Mouse (Mus musculus) urinary bladder, postnatal 10 days (tissue): Measurements from ENCODE around the gene Garnl3.

ENCODE experiments used
- DNase-seq: peaks from one replicate; pipeline ENCODE4 v3.0.0; 2022; ENCODE audit warnings: low spot score

The Garnl3 gene

DNA sequence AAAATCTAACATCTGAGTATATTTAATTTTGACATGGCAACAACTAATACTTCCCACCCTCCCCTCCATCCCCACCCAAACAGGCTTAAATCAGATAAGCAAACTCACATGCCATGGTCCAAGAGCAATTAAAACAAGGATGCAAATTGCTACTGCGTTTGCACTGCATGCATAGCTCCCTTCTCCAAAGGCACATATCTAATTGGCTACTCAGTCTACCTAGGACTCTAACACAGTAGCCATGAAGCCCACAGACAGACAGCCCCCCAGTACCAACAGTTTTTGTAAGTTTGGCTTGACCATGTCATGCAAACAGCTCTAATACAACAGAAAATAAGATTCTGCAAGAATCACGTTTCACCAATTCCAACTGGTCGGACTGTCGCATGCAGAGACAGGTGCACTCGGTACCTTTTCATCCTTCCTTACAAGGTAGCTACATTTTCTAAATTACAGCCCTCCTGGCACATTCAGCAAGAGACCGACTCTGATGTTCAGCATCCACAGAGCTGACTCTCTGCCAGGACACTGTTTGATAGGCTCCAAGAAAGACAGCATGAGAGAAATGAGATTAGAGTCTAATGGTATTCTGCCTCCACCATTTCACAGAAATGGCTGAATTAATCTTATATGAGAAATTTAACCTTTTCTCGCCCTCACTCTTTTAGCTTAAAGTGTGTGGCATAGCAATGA is 44.6 kb downstream of the Garnl3 start:
- DNase-seq, result no peak

DNA sequence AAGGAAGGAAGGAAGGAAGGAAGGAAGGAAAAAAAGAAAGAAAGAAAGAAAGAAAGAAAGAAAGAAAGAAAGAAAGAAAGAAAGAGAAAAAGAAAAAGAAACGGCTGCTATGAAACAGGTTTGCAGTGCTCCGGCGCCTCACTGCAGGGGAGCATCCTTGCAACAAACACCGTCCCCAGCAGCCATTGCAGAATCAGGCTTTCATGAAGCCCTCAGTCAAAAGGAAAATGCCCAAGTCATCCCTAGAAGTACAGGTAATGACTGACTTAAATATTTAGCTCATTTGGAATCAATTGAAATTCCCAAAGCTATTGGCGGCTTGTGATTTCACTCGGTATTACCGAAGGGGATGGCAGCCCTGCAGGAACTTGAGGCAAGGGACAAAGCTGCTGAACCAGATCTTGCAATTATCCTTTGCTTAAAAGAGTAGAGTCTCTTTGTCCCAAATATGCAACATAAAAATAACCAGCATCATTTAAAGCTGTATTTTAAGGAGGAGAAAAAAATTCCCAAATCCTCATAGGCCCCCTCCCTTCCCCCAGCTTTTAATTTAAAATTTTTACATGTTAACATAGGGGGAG is 45.3 kb downstream of the Garnl3 start:
- DNase-seq, result no peak

DNA sequence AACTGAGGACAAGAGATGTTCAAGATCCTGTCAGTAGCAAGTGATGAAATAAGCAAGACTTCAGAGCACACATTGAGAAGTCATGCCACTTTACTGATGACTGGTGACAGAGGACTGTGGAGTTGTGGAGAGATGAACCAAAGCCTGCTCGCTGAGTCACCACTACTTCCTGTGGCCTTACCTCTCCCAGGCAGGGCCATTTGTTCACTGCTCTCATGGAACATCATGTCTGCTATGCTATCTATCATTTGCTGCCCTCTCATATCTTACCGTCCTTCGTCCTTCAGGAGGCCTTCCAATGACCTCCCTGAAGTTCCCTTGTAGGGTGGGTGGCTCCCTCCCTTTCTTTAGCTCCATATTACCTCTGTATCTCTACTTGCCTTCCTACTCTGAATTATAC is 47.2 kb downstream of the Garnl3 start:
- DNase-seq, result no peak

DNA sequence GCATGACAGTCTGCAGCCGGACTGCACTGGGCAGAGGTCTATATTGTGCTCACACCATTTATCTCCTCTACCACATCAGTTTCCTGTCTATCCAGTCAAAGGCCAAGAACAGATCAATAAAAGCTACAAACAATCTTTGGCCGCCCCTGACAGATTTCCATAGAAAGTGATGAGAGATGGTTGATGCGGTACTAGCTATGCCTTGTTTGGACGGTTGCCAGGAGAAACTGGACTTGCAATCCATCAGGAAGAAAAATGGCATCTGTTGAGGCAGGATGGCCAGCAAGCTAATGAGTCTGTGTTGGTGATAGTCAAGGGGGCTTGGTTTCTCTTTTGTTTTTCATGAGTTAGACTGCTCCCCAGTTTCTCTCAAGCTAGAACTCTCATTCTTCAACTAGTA is 51.3 kb downstream of the Garnl3 start:
- DNase-seq, result no peak

DNA sequence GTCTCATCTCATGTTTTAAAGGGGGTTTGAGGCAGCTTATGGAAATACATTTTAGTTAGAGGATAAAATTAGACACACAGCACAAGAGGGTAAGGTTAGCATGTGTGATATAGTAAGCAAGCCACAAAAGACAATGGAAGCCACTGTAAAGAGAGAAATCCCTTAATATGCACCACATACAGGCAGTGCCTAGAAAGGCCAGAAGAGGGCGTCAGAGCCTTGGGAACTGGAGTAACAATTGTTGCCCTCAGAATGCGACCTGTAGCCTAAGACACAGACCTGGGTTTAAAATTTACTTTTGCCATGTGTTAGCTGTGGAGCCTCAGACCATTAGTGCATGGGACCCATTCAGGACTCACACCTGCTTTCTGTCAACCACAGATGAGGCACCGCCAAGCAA is 54.2 kb downstream of the Garnl3 start:
- DNase-seq, result no peak

DNA sequence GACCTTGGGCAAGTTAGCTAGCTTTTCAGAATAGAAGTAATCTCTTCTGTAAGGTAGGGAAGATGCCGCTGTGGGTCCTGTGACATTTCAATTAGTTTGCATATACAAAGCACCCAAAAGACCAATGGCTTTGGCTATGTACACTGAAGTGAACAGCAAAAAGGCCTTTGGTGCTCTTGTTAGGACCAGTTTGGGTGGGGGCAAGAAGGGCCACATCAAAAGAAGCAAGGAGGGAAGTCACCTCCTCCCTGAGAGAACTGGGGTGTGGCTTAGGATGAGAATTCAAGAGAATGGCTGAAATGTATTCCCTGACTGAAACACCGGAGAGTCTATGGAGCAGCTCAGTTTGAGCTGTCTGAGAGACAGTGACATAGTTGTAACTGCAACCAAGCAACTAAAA is 56.5 kb downstream of the Garnl3 start:
- no peak for DNase-seq

DNA sequence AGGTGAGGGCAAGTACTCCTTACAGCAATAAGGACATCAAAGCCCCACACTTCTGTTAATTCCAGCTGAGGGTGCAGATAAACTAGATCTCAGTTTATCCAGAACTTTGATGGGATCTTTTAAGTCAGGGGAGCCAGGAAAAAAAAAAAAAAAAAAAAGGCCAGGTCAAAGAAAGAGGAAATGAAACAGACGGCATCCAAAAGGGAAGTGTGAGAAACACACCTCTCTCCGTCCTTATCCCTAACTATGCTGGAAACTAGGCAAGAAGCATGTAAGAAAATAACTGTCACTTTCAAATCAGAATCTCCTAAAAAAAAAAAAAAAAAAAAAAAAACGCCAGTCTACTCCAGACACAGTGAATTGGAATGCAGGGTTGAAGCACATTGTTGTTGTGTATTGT is 57.3 kb downstream of the Garnl3 start:
- no peak for DNase-seq

DNA sequence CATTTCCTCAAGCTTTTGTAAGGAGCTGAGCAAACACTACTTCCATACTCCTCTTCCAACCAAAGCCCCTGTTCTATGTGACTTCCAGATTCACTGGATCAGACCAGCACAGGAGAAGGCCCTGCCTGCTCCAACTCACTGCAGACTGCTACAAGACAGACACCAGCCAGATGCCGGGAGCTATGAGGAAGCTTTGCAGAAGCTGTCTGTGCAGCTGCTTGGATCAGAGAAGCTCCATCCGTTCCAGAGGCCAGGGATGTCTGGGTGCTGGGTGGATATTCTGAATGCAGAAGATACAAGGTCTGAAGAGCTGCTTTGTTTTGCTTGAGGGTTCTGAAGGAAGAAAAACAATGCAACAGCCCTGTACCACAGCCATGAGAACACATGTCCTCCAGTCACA is 59.1 kb downstream of the Garnl3 start:
- DNase-seq, result no peak

DNA sequence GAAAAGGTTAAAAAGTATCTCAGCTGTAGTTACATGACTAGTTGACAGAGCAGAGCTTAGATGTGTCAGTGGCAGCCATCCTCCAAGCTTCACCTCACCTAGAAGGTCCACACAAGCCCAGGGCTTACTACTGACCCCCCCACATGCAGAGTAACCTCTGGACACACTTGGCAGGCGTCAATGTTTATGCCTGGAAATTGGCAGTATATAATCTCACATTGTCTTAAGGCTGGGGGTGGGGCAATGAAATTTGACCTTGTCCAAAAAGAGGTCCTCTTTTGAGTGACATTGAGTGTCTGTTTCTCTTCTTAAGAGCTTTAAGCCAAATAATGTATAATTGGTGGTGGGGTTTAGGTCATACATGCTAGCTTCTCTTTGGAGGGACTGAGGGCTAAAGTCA is 65.8 kb downstream of the Garnl3 start:
- no peak for DNase-seq

DNA sequence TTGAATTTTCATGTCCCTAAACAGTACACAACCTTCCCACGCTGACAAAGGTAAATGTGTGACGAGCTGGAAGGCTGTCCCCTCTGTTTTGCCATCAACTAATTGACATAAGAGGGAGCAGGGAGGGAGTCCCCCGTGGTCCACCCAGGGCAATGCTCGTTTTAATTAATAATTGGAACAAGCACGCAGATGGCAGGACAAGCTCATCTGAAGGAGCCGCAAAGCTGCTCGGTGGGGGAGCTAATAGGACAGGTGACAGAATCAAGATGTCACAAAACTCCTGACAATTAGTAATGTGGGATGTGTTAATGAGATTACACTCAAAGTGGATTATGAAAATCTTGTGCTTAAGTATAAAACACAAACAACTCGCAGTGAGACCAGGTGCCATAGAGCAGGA is 68.7 kb downstream of the Garnl3 start:
- DNase-seq, result no peak

DNA sequence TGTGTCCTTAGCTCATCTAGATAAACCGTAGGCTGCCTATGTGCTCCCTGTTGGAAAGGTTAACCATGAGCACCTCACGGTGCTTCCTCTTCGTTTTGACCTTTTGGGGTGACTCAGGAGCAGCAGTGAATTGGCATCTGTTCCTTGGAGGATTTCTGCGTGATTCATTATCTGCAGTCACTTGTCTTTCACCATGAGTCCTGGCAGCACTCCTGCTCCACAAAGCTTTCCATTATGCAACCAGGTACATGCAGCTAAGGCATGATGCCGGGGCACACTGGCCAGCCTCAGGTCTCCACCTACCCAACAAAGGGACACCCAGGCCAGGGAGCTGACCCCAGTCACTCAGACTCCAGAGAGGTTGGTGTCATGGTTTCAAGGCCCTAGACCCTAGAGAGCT is 72.5 kb downstream of the Garnl3 start:
- DNase-seq, result no peak

DNA sequence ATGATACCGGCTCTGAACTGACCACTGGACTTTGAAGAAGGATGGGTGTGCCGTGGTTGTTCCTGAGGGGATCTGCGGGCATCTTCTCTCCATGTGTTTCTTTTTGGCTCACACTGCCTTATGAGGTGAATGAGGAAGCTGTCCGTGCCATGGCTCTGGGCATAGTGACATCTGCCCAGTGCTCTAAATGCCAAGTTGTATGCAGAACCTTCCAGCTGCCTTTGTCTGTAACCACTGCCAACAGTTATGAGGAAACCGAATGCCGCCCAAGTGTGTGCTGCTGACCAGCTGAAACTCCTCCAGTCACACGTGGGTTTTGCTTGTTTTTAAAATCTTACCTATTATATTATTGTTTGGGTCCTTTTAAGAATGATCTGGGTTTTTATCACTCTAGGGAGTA is 73.9 kb downstream of the Garnl3 start:
- DNase-seq, result no peak

DNA sequence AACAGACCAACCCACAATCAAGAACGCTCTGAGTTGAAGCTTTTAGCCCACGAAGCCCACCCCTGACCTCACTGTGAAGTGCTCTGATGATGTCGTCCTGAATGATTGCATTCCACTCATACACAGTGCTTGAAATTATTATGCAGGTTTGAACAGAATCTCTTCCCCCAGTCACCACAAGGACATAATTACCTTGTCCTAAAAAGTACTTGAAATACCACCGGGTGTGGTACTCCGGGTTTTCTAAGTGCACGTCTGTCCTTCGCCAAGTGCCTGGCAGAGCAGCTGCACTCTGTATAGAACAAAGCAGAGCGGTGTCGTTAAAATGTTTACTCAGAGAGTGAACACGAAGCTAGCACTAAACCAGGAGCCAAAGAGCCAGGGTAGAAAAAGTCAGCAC is 77.5 kb downstream of the Garnl3 start:
- no peak for DNase-seq

DNA sequence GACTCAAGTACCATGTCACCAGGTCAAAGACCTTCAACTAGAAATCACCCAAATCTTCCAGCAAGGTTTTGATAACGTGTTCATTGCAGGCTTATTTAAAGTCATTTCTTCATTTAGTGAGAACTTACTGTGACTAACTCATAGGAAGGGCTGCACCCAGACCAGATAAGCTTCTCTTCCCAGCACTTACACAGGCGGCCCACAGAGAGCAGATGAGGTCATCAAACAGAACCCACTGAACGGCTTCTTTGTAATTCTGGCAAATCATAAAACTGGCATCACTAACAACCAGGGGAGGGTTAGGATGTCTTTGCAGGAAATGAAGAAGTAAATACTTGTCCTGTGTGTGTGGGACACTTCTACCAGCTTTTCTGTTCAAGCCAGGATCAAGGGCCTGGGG is 84.1 kb downstream of the Garnl3 start:
- no peak for DNase-seq

DNA sequence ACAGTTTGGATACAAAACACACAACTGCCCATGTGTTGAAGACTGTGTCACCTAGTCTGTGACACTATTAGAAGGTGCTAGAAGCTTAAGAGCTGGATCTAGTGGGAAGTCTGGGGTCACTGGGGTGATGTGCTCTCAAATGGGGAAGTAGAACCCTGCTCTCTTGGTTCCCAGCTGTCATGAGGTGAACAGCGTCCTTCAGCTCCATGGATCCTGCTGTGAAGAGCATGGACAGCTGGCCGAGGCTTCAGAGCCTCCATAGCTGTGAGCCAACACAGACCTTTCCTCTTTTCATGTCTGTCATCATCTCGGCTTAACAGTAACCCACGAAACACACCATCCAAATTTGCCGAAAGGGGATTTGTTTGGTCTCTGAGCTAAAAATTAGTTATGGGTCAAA is 84.5 kb downstream of the Garnl3 start:
- DNase-seq, result no peak

DNA sequence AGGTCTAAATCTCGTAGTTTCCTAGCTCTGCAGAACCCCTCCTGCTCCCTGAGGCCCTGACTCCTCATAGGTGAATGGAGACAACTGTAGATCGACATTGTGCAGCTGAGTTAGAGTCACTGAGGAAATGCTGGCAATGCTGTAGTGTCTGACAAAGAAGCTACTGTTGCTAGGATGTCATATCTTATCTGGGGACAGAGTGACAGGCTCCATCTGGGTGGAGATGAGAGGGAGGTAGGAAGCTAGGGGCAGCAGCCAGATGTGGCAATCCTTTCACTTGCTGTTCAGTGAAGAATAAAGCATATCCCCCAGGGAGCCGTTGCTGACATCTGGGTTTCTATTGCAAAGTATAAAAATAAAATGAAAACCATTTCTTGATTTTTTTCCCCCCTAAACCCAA is 85.6 kb downstream of the Garnl3 start:
- no peak for DNase-seq

DNA sequence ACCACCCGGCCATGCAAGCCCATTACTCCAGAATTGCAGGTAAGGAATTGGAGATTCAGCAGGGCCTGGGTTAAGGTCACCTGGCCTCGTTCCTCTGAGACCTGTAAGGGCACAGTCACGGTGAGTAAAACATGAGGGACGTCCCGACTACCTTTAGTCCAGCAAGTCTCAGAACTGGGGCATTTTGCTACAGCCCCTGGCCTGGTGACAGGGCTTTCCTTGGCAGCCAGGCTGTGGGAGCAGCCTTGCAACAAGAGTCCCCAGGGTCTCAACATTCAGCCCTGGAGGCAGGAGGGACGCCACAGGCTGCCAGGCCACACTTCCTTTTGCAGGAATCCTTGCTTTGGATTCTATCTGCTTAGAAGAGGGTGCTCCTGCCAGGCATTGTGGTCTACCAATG is 88.7 kb downstream of the Garnl3 start:
- no peak for DNase-seq

DNA sequence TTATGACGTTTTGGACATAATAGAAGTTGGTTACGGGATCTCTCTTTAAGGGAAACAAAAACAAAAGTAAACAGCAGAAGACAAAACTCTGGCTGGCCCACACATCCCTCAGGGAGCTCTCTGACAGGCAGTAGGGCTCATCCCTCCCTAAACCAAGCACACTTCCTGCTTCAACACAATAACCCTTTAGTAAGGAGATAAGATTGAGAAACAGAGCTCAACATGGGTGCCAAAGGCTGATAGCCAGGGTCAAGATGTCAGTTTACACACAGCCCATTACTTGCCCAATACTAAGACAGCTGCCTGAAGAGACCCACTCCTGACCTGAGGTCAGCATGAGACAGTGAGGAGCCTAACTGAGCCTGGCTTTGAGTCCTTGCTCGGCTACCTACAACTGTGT is 89.9 kb downstream of the Garnl3 start:
- no peak for DNase-seq

DNA sequence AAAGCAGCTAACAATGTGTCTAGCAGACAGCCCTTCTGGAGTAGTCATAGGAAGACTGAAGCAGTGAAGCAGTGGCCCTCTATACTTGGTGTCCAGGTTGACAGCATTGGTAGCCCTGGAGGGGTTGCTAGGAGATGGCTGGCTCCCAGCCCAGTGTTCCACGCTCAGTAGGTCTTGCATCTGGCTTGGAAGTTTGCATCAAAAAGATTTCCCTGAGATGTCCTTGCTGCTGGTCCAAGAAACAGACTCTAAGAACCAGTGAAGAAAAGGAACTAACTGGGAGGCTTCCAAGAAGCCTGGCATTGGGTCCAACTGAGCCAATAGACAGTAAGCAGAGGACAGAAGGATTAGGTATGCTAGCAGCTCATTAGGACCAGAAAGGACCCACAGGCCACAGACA is 94.0 kb downstream of the Garnl3 start:
- DNase-seq, result no peak

DNA sequence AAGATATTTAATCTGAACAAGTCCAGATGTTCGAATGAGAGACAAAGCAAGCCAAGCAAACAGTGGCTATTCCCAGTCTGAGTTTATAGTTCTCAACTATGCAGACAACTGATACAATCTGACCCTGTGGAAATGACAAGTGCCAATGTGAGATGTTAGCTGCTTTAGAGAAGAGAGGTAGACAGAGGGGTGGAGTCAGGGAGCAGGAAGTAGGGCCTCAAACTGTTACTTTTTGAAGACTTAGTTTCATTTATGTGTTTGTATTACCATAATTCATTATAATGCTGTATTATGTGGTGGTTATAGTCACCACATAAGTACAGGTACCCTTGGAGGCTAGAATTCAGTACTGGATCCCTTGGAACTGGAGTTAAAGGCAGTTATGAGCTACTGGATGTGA is 96.2 kb downstream of the Garnl3 start:
- DNase-seq, result no peak

DNA sequence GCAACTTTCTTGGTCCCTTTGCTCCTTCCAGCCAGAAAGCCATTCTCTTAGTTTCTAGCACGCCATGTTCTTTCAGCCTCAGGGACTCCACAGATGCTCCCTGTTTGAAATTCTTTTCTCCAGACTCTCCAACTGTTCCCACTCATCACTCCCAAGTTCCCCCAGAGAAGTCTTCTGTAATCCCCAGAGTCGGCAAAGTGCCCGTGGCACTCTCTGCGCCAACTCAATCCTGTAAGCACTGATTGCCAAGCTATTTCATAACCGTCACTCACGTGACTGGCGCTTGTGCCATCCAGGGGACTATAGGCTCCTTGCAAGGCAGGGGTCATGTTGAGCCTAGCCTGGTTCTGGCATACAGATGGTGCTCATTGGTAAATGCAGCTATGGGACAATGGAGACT is 98.2 kb downstream of the Garnl3 start:
- no peak for DNase-seq

DNA sequence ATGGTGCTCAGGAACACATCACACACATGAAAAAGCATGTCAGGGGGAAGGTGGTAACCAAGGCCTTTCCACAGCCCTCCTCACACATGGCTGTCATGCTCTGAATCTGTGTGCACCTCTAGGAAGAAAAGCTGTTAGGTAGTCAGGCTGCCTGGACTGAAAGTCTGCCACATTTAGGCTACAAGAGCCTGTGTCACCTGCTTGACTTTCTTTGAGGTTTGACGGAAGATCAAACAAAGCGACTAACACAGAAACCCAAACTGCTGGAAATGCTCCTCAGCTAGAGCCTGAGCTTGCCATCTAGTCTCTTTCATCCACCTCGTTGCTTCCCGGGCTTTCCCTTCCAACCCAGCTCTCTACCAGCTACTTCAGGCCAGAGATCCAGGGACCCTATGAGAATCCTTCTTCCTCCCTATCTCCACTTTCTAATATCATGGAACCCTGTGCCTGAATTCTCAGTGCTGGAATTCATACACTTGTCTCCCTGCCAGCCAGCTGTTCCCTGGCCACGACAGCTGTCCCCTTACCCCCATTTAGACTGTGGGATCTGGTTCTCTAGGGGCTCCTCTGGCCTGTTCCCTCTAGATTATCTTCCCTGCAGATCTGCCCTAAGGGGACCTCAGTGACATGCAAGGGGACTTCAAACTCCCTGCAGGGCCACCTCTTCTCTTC is 98.9 kb downstream of the Garnl3 start:
- no peak for DNase-seq

DNA sequence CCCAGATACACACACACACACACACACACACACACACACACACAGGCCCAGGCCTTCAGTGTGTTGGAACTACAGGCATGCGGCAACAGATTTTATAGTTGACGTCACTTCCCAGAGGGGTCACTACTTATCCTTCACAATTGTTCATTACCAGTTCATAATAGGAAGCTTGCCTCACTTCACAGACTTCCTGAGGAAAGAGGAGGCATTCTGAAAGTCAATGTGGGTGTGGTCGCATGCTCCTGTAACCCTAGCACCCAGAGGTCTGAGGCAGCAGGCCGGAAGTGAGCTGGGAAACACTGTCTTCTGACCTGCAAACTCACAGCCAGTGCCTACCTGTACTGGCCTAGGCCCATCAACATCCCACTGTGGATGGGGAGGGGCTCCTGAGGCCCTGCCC is 106.4 kb downstream of the Garnl3 start:
- no peak for DNase-seq

DNA sequence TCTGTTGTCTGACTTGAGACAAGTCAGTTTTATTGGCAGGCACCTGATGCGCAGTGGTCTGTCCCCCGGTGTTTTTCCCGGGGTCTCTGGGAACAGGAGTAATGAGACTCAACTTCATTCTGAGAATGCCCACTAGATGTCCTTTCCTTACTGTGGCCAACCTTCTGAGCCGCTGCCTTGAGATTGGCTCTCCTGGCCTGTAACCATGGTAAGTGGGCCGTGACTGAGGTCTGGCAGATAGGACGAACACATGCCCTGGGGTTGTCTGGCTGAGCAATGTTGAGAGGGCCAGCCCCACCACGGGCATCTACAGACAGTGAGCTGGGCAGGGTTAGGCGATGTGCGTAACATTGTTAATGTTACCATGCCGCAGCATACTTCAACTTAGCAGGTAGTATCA is 106.9 kb downstream of the Garnl3 start:
- DNase-seq, result no peak
